Mouse (Mus musculus): ENCODE measurements around the gene Bud31. TPM values are rescaled to one million over a fixed set of nuclear protein-coding genes. Genes with fewer than 3 reads are reported as not detected.
"Not testable (repeated sequence)": the region's sequence is repeated elsewhere in the genome, so short reads cannot be mapped to it uniquely, and the experiment has no call there.

Gene Bud31
- polyA plus RNA-seq, 1 experiment: 84.1 TPM

GRCm38 (mm10) chr5:145123396-145123795, 16.8 kb upstream of the Bud31 start:
- 93% methylated on average over 19 of the region's 19 CpGs for WGBS
- H3K36me3 ChIP-seq (ENCODE audit: control insufficient read depth, insufficient read depth, low read length): no peaks in the 10 kb centered on the region
- H3K27me3 ChIP-seq (replicated peaks; ENCODE audit: control insufficient read depth, insufficient read depth, low read length): no peaks in the 10 kb centered on the region
- no peak for DNase-seq
- H3K4me3 ChIP-seq (ENCODE audit: insufficient read depth, low read depth, low read length): no peak overlapping the region
- H3K27ac ChIP-seq (ENCODE audit: insufficient read depth, low read depth, low read length): no peak overlapping the region
- no peak for TF ChIP-seq CTCF (conservative IDR thresholded peaks at IDR 0.05; ENCODE audit: insufficient read depth, insufficient read length, low read depth, low read length)
- TF ChIP-seq POLR2A (IDR thresholded peaks at IDR 0.05; ENCODE audit: low read depth, low read length): no peak
- no peaks in the 10 kb centered on the region for H3K4me1 ChIP-seq (ENCODE audit: control insufficient read depth, insufficient read depth, low read length)

GRCm38 (mm10) chr5:145126580-145126979, 13.6 kb upstream of the Bud31 start:
- TF ChIP-seq CTCF (conservative IDR thresholded peaks at IDR 0.05; ENCODE audit: insufficient read depth, insufficient read length, low read depth, low read length) (no peak), POLR2A (IDR thresholded peaks at IDR 0.05; ENCODE audit: low read depth, low read length) (no peak)
- H3K27ac ChIP-seq (ENCODE audit: insufficient read depth, low read depth, low read length): no peak overlapping the region
- H3K36me3 ChIP-seq (ENCODE audit: control insufficient read depth, insufficient read depth, low read length): peaks cover 5% of the 10 kb centered on the region; the same call in 1 of the 2 replicates
- no peak overlapping the region for H3K4me3 ChIP-seq (ENCODE audit: insufficient read depth, low read depth, low read length)
- 93% methylated on average over 9 of the region's 9 CpGs for WGBS
- H3K4me1 ChIP-seq (ENCODE audit: control insufficient read depth, insufficient read depth, low read length): no peaks in the 10 kb centered on the region
- no peaks in the 10 kb centered on the region for H3K27me3 ChIP-seq (replicated peaks; ENCODE audit: control insufficient read depth, insufficient read depth, low read length)
- no peak for DNase-seq

- TF ChIP-seq CTCF (conservative IDR thresholded peaks at IDR 0.05; ENCODE audit: insufficient read depth, insufficient read length, low read depth, low read length) (no peak), POLR2A (IDR thresholded peaks at IDR 0.05; ENCODE audit: low read depth, low read length) (no peak)
- peaks cover 8% of the 10 kb centered on the region for H3K36me3 ChIP-seq (ENCODE audit: control insufficient read depth, insufficient read depth, low read length)
- H3K27me3 ChIP-seq (replicated peaks; ENCODE audit: control insufficient read depth, insufficient read depth, low read length): no peaks in the 10 kb centered on the region
- DNase-seq: peak; percentile 38
- H3K4me1 ChIP-seq (ENCODE audit: control insufficient read depth, insufficient read depth, low read length): no peaks in the 10 kb centered on the region
- 80% methylated on average over 4 of the region's 4 CpGs for WGBS
- H3K4me3 ChIP-seq (ENCODE audit: insufficient read depth, low read depth, low read length): no peak overlapping the region
- H3K27ac ChIP-seq (ENCODE audit: insufficient read depth, low read depth, low read length): no peak overlapping the region
These were observed 11.0 kb upstream of the Bud31 start for GRCm38 (mm10) chr5:145129124-145129523.

GRCm38 (mm10) chr5:145129773-145130172, 10.4 kb upstream of the Bud31 start:
- WGBS: 89% methylated on average over 6 of the region's 6 CpGs
- not testable (repeated sequence) for H3K36me3 ChIP-seq (ENCODE audit: control insufficient read depth, insufficient read depth, low read length); DNase-seq; H3K27ac ChIP-seq (ENCODE audit: insufficient read depth, low read depth, low read length); H3K27me3 ChIP-seq (replicated peaks; ENCODE audit: control insufficient read depth, insufficient read depth, low read length); H3K4me1 ChIP-seq (ENCODE audit: control insufficient read depth, insufficient read depth, low read length); H3K4me3 ChIP-seq (ENCODE audit: insufficient read depth, low read depth, low read length)

GRCm38 (mm10) chr5:145130191-145130590, 10.0 kb upstream of the Bud31 start:
- no peak overlapping the region for H3K27ac ChIP-seq (ENCODE audit: insufficient read depth, low read depth, low read length)
- DNase-seq: no peak
- no peaks in the 10 kb centered on the region for H3K4me1 ChIP-seq (ENCODE audit: control insufficient read depth, insufficient read depth, low read length)
- no peak for TF ChIP-seq POLR2A (IDR thresholded peaks at IDR 0.05; ENCODE audit: low read depth, low read length)
- no peak for TF ChIP-seq CTCF (conservative IDR thresholded peaks at IDR 0.05; ENCODE audit: insufficient read depth, insufficient read length, low read depth, low read length)
- H3K4me3 ChIP-seq (ENCODE audit: insufficient read depth, low read depth, low read length): no peak overlapping the region
- H3K36me3 ChIP-seq (ENCODE audit: control insufficient read depth, insufficient read depth, low read length): peaks cover 8% of the 10 kb centered on the region
- H3K27me3 ChIP-seq (replicated peaks; ENCODE audit: control insufficient read depth, insufficient read depth, low read length): no peaks in the 10 kb centered on the region
- 73% methylated on average over 11 of the region's 11 CpGs for WGBS

GRCm38 (mm10) chr5:145130995-145131394, 9.2 kb upstream of the Bud31 start:
- Histone ChIP-seq H3K36me3 (ENCODE audit: control insufficient read depth, insufficient read depth, low read length) (peaks cover 8% of the 10 kb centered on the region), H3K4me1 (ENCODE audit: control insufficient read depth, insufficient read depth, low read length) (no peaks in the 10 kb centered on the region), H3K27me3 (replicated peaks; ENCODE audit: control insufficient read depth, insufficient read depth, low read length) (no peaks in the 10 kb centered on the region), H3K27ac (ENCODE audit: insufficient read depth, low read depth, low read length) (no peak overlapping the region), H3K4me3 (ENCODE audit: insufficient read depth, low read depth, low read length) (no peak overlapping the region)
- TF ChIP-seq POLR2A (IDR thresholded peaks at IDR 0.05; ENCODE audit: low read depth, low read length): no peak
- no peak for TF ChIP-seq CTCF (conservative IDR thresholded peaks at IDR 0.05; ENCODE audit: insufficient read depth, insufficient read length, low read depth, low read length)
- no peak for DNase-seq
- 84% methylated on average over 3 of the region's 3 CpGs for WGBS

- H3K4me3 ChIP-seq (ENCODE audit: insufficient read depth, low read depth, low read length); H3K27ac ChIP-seq (ENCODE audit: insufficient read depth, low read depth, low read length): not testable (repeated sequence)
These were observed 6.9 kb upstream of the Bud31 start for GRCm38 (mm10) chr5:145133275-145133674.

GRCm38 (mm10) chr5:145138836-145139235, 1.3 kb upstream of the Bud31 start:
- no peaks in the 10 kb centered on the region; the same call in 1 of the 2 replicates for H3K36me3 ChIP-seq (ENCODE audit: control insufficient read depth, insufficient read depth, low read length)
- peaks cover 8% of the 10 kb centered on the region; the same call in 1 of the 2 replicates for H3K4me1 ChIP-seq (ENCODE audit: control insufficient read depth, insufficient read depth, low read length)
- WGBS: 3% methylated on average over 6 of the region's 6 CpGs

More at GRCm38 (mm10) chr5:145133275-145133674, 6.9 kb upstream of the Bud31 start:
- not testable (repeated sequence) for H3K4me1 ChIP-seq (ENCODE audit: control insufficient read depth, insufficient read depth, low read length); DNase-seq; H3K27me3 ChIP-seq (replicated peaks; ENCODE audit: control insufficient read depth, insufficient read depth, low read length); H3K36me3 ChIP-seq (ENCODE audit: control insufficient read depth, insufficient read depth, low read length)
- 91% methylated on average over 6 of the region's 6 CpGs for WGBS

More at GRCm38 (mm10) chr5:145138836-145139235, 1.3 kb upstream of the Bud31 start:
- Histone ChIP-seq H3K4me3 (ENCODE audit: insufficient read depth, low read depth, low read length) (peak overlapping the region; percentile 93), H3K27ac (ENCODE audit: insufficient read depth, low read depth, low read length) (no peak overlapping the region), H3K27me3 (replicated peaks; ENCODE audit: control insufficient read depth, insufficient read depth, low read length) (no peaks in the 10 kb centered on the region)
- TF ChIP-seq POLR2A (IDR thresholded peaks at IDR 0.05; ENCODE audit: low read depth, low read length) (no peak), CTCF (conservative IDR thresholded peaks at IDR 0.05; ENCODE audit: insufficient read depth, insufficient read length, low read depth, low read length) (no peak)
- DNase-seq: no peak

All from kidney, adult 2 months (tissue).